Mouse (Mus musculus): ENCODE data around the gene Uba7.

DNA sequence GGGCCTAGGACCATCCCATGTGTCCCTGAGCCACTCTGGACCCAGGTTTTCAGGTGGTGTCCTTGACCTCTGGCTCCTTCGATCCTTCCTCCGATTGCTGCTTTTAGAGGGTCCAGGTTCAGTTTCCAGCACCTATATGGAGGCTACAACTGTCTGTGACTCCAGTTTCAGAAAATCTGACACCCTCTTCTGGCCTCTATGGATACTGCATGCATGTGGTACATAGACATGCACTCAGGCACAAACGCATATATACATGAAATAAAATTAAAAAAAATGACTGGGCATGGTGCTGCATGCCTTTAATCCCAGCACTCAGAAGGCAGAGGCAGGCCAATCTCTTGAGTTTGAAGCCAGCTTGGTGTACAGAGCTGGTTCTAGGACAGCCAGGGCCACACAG, 52.6 kb downstream of the Uba7 start:
- no peak for TF ChIP-seq CTCF (IDR thresholded peaks at IDR 0.05; ENCODE audit: low read depth)
- TF ChIP-seq EP300 (IDR thresholded peaks at IDR 0.05; ENCODE audit: low read depth): no peak
